Mouse (Mus musculus) midbrain, embryonic 16.5 days (tissue): ENCODE measurements around the gene Spink2. TPM values are rescaled to one million over a fixed set of nuclear protein-coding genes. Genes with fewer than 3 reads are reported as not detected.

Experiments used
- ATAC-seq: fragments of 200-750 bp; cut with Nextera tagmentation; 2 replicates; pipeline ENCODE4 v1.8.0; 2017; ENCODE audit warnings: moderate TSS enrichment
- H3K27ac ChIP-seq: fragments of 300-500 bp; sonication (generic); 2 replicates; pipeline ENCODE4 v1.5.1; 2014; ENCODE audit warnings: mild to moderate bottlenecking, low read length, mixed read lengths
- H3K27me3 ChIP-seq: fragments of 300-500 bp; sonication (generic); 2 replicates; pipeline ENCODE4 v1.6.1; 2014; ENCODE audit warnings: low read depth, low read length, mixed read lengths; ENCODE audit not compliant: control insufficient read depth, insufficient read depth
- H3K36me3 ChIP-seq: fragments of 300-500 bp; sonication (generic); 2 replicates; pipeline ENCODE4 v1.6.1; 2014; ENCODE audit warnings: mild to moderate bottlenecking, low read length, moderate library complexity, mixed read lengths; ENCODE audit not compliant: control insufficient read depth, insufficient read depth
- H3K4me1 ChIP-seq: fragments of 300-500 bp; sonication (generic); 2 replicates; pipeline ENCODE4 v1.6.1; 2014; ENCODE audit warnings: mild to moderate bottlenecking, low read length, mixed read lengths; ENCODE audit not compliant: control insufficient read depth, insufficient read depth
- H3K4me2 ChIP-seq: fragments of 300-500 bp; sonication (generic); 2 replicates; pipeline ENCODE4 v1.6.1; 2014; ENCODE audit warnings: mild to moderate bottlenecking, low read length, mixed read lengths
- H3K4me3 ChIP-seq: fragments of 300-500 bp; sonication (generic); 2 replicates; pipeline ENCODE4 v1.5.1; 2014; ENCODE audit warnings: low read depth, mild to moderate bottlenecking, low read length, moderate library complexity, mixed read lengths
- H3K9ac ChIP-seq: fragments of 300-500 bp; sonication (generic); 2 replicates; pipeline ENCODE4 v1.6.1; 2014; ENCODE audit warnings: low read depth, low read length, mixed read lengths
- H3K9me3 ChIP-seq: fragments of 300-500 bp; sonication (generic); replicated peaks from 2 replicates; pipeline ENCODE4 v1.6.1; 2014; ENCODE audit warnings: mild to moderate bottlenecking, low read length, mixed read lengths; ENCODE audit not compliant: control insufficient read depth, poor library complexity, severe bottlenecking
- WGBS: fragments of 180-500 bp; shearing (Covaris S2); extraction: QIAGEN DNeasy Blood & Tissue Kit; methylation state at CpG from one replicate; pipeline ENCODE4 v1.1.7; 2014; 5-methylcytosine and 5-hydroxymethylcytosine counted together
- polyA plus RNA-seq: library from polyadenylated mRNA; unstranded; fragments of >200 nt; fragmentation: Nextera tagmentation; extraction: Ambion mirVana; gene quantifications from 2 replicates; pipeline ENCODE4 v1.2.1, GENCODE M21; 2015

The Spink2 gene
- polyA plus RNA-seq, 1 experiment from 2014 or later = 0.41 TPM

DNA sequence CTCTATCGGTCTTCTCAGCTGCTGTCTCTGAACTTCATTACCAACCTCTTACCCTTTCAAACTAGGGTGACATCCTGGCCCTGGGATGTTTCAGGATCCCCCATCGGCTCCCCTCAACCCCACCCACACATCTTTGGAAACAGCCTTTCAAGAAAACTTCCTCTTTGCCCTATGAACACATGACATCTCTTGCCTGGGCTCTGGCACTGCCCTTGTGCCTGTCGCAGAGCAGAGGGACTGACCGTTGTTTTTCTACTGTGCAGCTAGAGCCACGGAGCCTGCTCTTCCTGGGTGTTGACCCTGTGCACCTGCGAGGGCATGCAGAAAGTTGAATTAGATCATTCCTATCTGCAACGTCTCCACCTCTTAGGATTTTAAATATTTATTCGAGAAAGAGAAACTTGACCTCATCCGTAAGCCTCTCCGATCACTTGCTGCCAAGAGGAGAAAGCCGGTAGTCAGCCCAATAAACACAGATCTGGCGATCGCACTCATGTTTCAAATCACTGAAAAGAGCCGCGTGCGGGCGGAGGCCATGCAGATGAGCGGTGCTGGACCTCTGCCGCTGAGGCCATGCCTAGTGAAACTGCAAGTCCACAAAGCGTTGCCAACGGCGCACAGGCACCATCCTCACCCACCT is 43.8 kb downstream of the Spink2 start:
- H3K36me3 ChIP-seq = no peaks in the 10 kb centered on the region
- WGBS = 90% methylated on average over 22 of the region's 22 CpGs
- no peaks in the 10 kb centered on the region for H3K27me3 ChIP-seq
- no peak overlapping the region for H3K4me3 ChIP-seq
- no peaks in the 10 kb centered on the region for H3K4me1 ChIP-seq
- H3K9me3 ChIP-seq = no peaks in the 10 kb centered on the region
- H3K9ac ChIP-seq = no peak overlapping the region
- no peak overlapping the region for H3K27ac ChIP-seq
- no peak overlapping the region for H3K4me2 ChIP-seq
- no peak for ATAC-seq

DNA sequence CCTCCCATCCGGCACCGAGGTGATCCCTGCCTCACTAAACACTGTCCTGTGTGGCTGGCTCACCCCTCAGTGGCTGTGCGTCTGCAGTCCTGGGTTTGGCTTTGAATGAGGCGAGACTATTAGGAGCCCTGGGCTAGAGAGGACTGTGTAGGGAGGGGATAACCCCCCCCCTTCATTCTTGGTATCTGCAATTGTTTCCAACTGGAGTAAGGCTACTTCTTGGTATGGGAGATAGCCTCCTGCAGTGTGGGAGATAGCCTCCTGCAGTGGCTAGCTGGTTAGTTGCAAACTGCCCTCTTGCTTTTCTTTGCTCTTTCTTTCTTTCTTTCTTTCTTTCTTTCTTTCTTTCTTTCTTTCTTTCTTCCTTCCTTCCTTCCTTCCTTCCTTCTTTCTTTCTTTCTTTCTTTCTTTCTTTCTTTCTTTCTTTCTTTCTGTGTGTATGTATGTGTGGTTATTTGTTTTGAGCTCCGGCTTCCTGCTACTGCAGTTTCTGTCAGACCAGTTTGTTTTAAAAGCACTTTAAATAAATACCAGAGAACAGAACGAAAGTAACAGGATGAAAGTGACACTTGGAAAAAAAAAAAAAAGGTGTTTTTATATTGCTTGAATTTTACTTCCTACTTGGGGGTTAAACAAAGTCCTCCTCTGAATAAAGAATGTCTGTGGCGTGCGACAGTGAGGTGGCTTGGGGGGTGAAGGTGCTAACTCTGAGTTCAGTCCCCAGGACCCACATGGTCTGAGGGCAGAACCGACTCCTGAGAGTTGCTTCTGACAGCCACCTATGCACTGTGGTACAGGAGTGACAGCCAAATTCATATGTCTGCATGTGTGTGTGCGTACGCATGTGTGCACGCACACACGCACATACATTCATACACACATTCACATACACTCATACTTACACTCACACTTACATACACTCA is 45.3 kb downstream of the Spink2 start:
- ATAC-seq = no peak
- Histone ChIP-seq H3K4me2 (no peak overlapping the region), H3K9ac (no peak overlapping the region), H3K27me3 (no peaks in the 10 kb centered on the region), H3K9me3 (no peaks in the 10 kb centered on the region), H3K27ac (no peak overlapping the region), H3K36me3 (no peaks in the 10 kb centered on the region), H3K4me1 (no peaks in the 10 kb centered on the region), H3K4me3 (no peak overlapping the region)
- 71% methylated on average over 13 of the region's 13 CpGs for WGBS

DNA sequence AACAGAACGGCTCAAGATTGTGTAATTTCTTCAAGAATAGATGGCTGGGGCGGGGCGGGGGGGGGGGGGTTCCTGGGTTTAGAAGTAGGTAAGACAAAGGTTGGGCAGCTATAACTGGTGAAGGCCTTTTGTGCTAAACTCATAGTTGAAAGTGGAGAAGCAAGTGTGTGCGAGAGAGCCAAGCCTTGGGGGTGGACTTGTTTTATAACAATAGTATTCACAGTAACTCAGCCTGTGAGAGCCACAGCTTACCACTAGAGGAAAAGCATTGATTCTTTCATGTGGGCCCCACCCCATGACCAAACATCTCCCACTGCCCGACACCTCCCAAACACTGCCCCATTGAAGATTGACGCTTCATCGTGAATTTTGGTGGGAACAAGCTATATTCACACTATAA is 47.7 kb downstream of the Spink2 start:
- H3K4me3 ChIP-seq = no peak overlapping the region
- WGBS = 85% methylated on average over 7 of the region's 7 CpGs
- H3K27ac ChIP-seq = no peak overlapping the region
- no peak overlapping the region for H3K4me2 ChIP-seq
- no peak for ATAC-seq
- no peaks in the 10 kb centered on the region for H3K36me3 ChIP-seq
- no peaks in the 10 kb centered on the region for H3K9me3 ChIP-seq
- H3K9ac ChIP-seq = no peak overlapping the region
- no peaks in the 10 kb centered on the region for H3K27me3 ChIP-seq
- no peaks in the 10 kb centered on the region for H3K4me1 ChIP-seq

DNA sequence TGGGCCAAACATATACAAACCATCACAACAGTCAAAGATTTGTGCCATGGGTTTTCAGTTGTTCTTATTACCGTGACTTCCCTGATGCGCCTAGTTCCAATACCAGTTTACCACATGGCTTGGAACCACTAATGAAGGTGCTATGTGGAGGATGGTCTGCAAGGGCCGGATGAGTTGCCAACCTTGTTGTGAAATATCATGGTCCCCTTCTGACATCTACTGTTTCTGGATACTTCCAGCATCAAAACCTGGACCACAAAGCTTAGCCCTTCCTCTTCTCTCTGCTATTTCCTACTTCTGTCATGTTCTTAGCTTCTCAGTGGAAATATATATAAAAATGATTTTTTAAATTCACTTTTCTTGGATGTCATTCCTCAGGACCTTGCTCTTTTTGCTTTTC is 48.7 kb downstream of the Spink2 start:
- 92% methylated on average over 3 of the region's 3 CpGs for WGBS
- Histone ChIP-seq H3K36me3 (no peaks in the 10 kb centered on the region), H3K27me3 (no peaks in the 10 kb centered on the region), H3K4me3 (no peak overlapping the region), H3K4me2 (no peak overlapping the region), H3K27ac (no peak overlapping the region), H3K9me3 (no peaks in the 10 kb centered on the region), H3K9ac (no peak overlapping the region), H3K4me1 (no peaks in the 10 kb centered on the region)
- no peak for ATAC-seq

DNA sequence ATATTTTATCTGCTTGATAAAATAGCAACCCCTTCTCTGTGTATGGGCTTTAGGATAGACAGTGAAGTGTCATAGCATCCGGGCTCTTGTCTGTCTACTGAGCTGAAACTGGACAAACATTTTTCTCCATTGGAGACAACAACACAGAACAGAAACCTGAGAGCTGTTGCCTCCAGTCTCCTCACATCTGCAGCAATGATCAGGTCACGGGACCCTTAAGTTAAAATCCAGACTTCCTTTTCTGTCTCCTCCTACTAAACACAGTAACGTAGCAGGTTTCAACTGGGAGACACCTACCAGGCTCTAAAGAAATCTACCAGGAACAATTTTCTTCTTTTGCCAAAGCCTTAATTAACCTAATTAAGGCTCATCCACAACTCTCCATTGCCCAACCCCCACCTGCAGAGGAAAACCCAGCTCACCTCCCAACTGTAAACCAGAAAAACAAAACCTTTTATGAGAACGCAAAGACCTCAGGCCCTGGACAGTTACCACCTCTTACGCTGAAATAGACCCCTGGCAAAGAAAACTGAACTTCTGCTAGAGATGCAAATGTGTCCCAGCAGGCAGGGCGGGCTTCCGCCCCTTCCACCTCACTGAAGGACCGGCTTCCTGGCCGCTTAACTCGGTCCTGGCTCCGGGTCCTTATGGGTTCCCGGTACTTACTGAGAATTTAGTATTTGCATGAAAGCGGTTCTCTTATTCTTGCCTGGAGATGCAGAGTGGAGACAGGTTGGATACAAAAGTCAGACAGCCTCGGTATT is 53.3 kb downstream of the Spink2 start:
- H3K4me2 ChIP-seq = no peak overlapping the region
- no peaks in the 10 kb centered on the region for H3K27me3 ChIP-seq
- no peaks in the 10 kb centered on the region for H3K9me3 ChIP-seq
- H3K4me3 ChIP-seq = no peak overlapping the region
- H3K4me1 ChIP-seq = no peaks in the 10 kb centered on the region
- no peak overlapping the region for H3K9ac ChIP-seq
- no peak for ATAC-seq
- H3K36me3 ChIP-seq = no peaks in the 10 kb centered on the region
- WGBS = 46% methylated on average over 14 of the region's 14 CpGs
- H3K27ac ChIP-seq = no peak overlapping the region

DNA sequence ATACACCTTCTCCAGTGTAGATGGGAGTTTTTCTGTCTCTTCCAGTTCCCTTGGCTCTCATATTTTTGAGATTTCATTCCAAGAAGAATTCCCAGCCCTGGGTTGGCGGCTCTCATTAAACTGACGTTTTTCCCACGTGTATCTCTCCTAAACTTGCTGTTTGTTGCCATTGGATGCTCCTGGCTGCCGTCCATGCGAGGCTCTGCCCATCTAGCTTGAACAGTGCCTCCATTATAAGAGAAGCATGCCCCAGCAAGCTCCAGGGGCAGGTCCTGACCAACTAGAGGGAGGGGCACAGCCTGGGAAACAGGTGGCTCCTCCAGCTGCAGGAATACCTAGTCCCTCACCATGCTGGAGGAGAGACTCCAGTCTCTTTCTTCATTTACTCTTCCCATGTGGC is 54.3 kb downstream of the Spink2 start:
- Histone ChIP-seq H3K4me1 (no peaks in the 10 kb centered on the region), H3K27me3 (no peaks in the 10 kb centered on the region), H3K27ac (no peak overlapping the region), H3K4me3 (no peak overlapping the region), H3K9me3 (no peaks in the 10 kb centered on the region), H3K36me3 (no peaks in the 10 kb centered on the region), H3K9ac (no peak overlapping the region), H3K4me2 (no peak overlapping the region)
- 65% methylated on average over 5 of the region's 5 CpGs for WGBS
- no peak for ATAC-seq

DNA sequence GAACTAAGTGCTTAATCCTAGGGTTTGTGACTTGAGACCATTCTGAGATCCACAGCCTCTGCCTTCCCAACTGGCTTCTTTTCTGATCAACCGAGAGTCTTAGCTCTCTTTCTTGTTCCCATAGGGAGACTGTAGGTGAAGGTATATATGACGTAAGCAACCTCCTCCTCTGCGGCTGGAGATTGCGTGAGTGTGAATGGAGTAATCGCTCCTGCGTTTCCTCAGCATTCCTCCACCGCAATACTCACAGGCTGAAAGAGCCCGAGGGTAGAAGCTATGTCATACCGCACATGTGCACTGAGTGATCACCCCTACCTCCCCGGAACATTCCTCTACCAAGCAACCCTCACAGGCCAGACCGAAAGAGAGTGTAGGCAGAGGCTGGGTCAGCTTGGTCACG is 55.7 kb downstream of the Spink2 start:
- Histone ChIP-seq H3K36me3 (no peaks in the 10 kb centered on the region), H3K4me2 (no peak overlapping the region), H3K4me1 (no peaks in the 10 kb centered on the region), H3K27ac (no peak overlapping the region), H3K9ac (no peak overlapping the region), H3K4me3 (no peak overlapping the region), H3K9me3 (no peaks in the 10 kb centered on the region), H3K27me3 (no peaks in the 10 kb centered on the region)
- 95% methylated on average over 12 of the region's 12 CpGs for WGBS
- no peak for ATAC-seq
